Mouse (Mus musculus): ENCODE measurements at regions not wholly inside any gene's neighbourhood (a gene's known extent, or its start where the extent isn't known, plus 50 kb on each side); places are given as distances from the start of the nearest gene placed in this dataset.
A peak's percentile ranks its signal among the peaks of the same experiment; 100 is the strongest.

GRCm38 (mm10) chr14:24616306-24617125 is 129.6 kb downstream of the Rps24 start:
- no peak overlapping the region for H3K27ac ChIP-seq (ENCODE audit: low read depth, low read length)
- ATAC-seq (replicated peaks; ENCODE audit: insufficient number of reproducible peaks, low FRiP score, low TSS enrichment): no peak
- 66% methylated on average over 10 of the region's 10 CpGs for WGBS (ENCODE audit: insufficient replicate concordance)

GRCm38 (mm10) chr14:24617126-24617375 is 130.1 kb downstream of the Rps24 start:
- Histone ChIP-seq H3K36me3 (ENCODE audit: control insufficient read depth, insufficient read depth, low read length) (no peaks in the 10 kb centered on the region), H3K9ac (ENCODE audit: low read depth, low read length) (no peak overlapping the region), H3K4me3 (ENCODE audit: low read depth, low read length) (no peak overlapping the region), H3K27me3 (ENCODE audit: control insufficient read depth, insufficient read depth, low read length) (no peaks in the 10 kb centered on the region), H3K4me1 (ENCODE audit: control insufficient read depth, insufficient read depth, low read length) (peaks cover 14% of the 10 kb centered on the region), H3K4me2 (no peak overlapping the region), H3K9me3 (replicated peaks; ENCODE audit: control insufficient read depth, low read length) (no peaks in the 10 kb centered on the region), H3K27ac (ENCODE audit: low read depth, low read length) (no peak overlapping the region)
- no peak for ATAC-seq (replicated peaks; ENCODE audit: insufficient number of reproducible peaks, low FRiP score, low TSS enrichment)
- 61% methylated on average over 3 of the region's 3 CpGs for WGBS (ENCODE audit: insufficient replicate concordance)

More at GRCm38 (mm10) chr14:24616306-24617125, 129.6 kb downstream of the Rps24 start:
- Histone ChIP-seq H3K36me3 (ENCODE audit: control insufficient read depth, insufficient read depth, low read length) (no peaks in the 10 kb centered on the region), H3K27me3 (ENCODE audit: control insufficient read depth, insufficient read depth, low read length) (no peaks in the 10 kb centered on the region), H3K9me3 (replicated peaks; ENCODE audit: control insufficient read depth, low read length) (no peaks in the 10 kb centered on the region), H3K9ac (ENCODE audit: low read depth, low read length) (no peak overlapping the region), H3K4me2 (no peak overlapping the region), H3K4me1 (ENCODE audit: control insufficient read depth, insufficient read depth, low read length) (peaks cover 14% of the 10 kb centered on the region), H3K4me3 (ENCODE audit: low read depth, low read length) (no peak overlapping the region)

GRCm38 (mm10) chr14:24617393-24617861 is 130.5 kb downstream of the Rps24 start:
- WGBS (ENCODE audit: insufficient replicate concordance): 46% methylated on average over 10 of the region's 10 CpGs
- Histone ChIP-seq H3K4me1 (ENCODE audit: control insufficient read depth, insufficient read depth, low read length) (peaks cover 14% of the 10 kb centered on the region), H3K27ac (ENCODE audit: low read depth, low read length) (no peak overlapping the region), H3K9ac (ENCODE audit: low read depth, low read length) (no peak overlapping the region), H3K4me3 (ENCODE audit: low read depth, low read length) (no peak overlapping the region), H3K9me3 (replicated peaks; ENCODE audit: control insufficient read depth, low read length) (no peaks in the 10 kb centered on the region), H3K27me3 (ENCODE audit: control insufficient read depth, insufficient read depth, low read length) (no peaks in the 10 kb centered on the region), H3K36me3 (ENCODE audit: control insufficient read depth, insufficient read depth, low read length) (no peaks in the 10 kb centered on the region), H3K4me2 (no peak overlapping the region)
- ATAC-seq (replicated peaks; ENCODE audit: insufficient number of reproducible peaks, low FRiP score, low TSS enrichment): no peak

- Histone ChIP-seq H3K4me2 (0 out of 2 replicates have a peak overlapping the region, but pooled peaks have one; percentile 14), H3K4me3 (ENCODE audit: low read depth, low read length) (no peak overlapping the region), H3K36me3 (ENCODE audit: control insufficient read depth, insufficient read depth, low read length) (no peaks in the 10 kb centered on the region), H3K27me3 (ENCODE audit: control insufficient read depth, insufficient read depth, low read length) (no peaks in the 10 kb centered on the region), H3K9me3 (replicated peaks; ENCODE audit: control insufficient read depth, low read length) (no peaks in the 10 kb centered on the region), H3K27ac (ENCODE audit: low read depth, low read length) (no peak overlapping the region), H3K9ac (ENCODE audit: low read depth, low read length) (no peak overlapping the region), H3K4me1 (ENCODE audit: control insufficient read depth, insufficient read depth, low read length) (peaks cover 14% of the 10 kb centered on the region)
- 39% methylated on average over 15 of the region's 16 CpGs for WGBS (ENCODE audit: insufficient replicate concordance)
- ATAC-seq (replicated peaks; ENCODE audit: insufficient number of reproducible peaks, low FRiP score, low TSS enrichment): no peak
Measured at GRCm38 (mm10) chr14:24618226-24619038, 131.5 kb downstream of the Rps24 start.

- no peak for ATAC-seq (replicated peaks; ENCODE audit: insufficient number of reproducible peaks, low FRiP score, low TSS enrichment)
- no peaks in the 10 kb centered on the region for H3K27me3 ChIP-seq (ENCODE audit: control insufficient read depth, insufficient read depth, low read length)
- no peak overlapping the region for H3K9ac ChIP-seq (ENCODE audit: low read depth, low read length)
- H3K4me3 ChIP-seq (ENCODE audit: low read depth, low read length): no peak overlapping the region
- 79% methylated on average over 1 of the region's 1 CpGs for WGBS (ENCODE audit: insufficient replicate concordance)
- H3K27ac ChIP-seq (ENCODE audit: low read depth, low read length): no peak overlapping the region
- H3K4me1 ChIP-seq (ENCODE audit: control insufficient read depth, insufficient read depth, low read length): no peaks in the 10 kb centered on the region
- no peaks in the 10 kb centered on the region for H3K9me3 ChIP-seq (replicated peaks; ENCODE audit: control insufficient read depth, low read length)
- H3K4me2 ChIP-seq: no peak overlapping the region
- no peaks in the 10 kb centered on the region for H3K36me3 ChIP-seq (ENCODE audit: control insufficient read depth, insufficient read depth, low read length)
Measured at GRCm38 (mm10) chr14:24631994-24632393, 145.1 kb downstream of the Rps24 start.

- Histone ChIP-seq H3K36me3 (ENCODE audit: control insufficient read depth, insufficient read depth, low read length) (no peaks in the 10 kb centered on the region), H3K9ac (ENCODE audit: low read depth, low read length) (no peak overlapping the region), H3K27ac (ENCODE audit: low read depth, low read length) (no peak overlapping the region), H3K9me3 (replicated peaks; ENCODE audit: control insufficient read depth, low read length) (no peaks in the 10 kb centered on the region), H3K4me2 (no peak overlapping the region), H3K27me3 (ENCODE audit: control insufficient read depth, insufficient read depth, low read length) (no peaks in the 10 kb centered on the region; the same call in 1 of the 2 replicates), H3K4me1 (ENCODE audit: control insufficient read depth, insufficient read depth, low read length) (no peaks in the 10 kb centered on the region), H3K4me3 (ENCODE audit: low read depth, low read length) (no peak overlapping the region)
- no peak for ATAC-seq (replicated peaks; ENCODE audit: insufficient number of reproducible peaks, low FRiP score, low TSS enrichment)
- WGBS (ENCODE audit: insufficient replicate concordance): 59% methylated on average over 5 of the region's 5 CpGs
Measured at GRCm38 (mm10) chr14:24641853-24642252, 154.9 kb downstream of the Rps24 start.

GRCm38 (mm10) chr14:24644117-24644808 is 157.3 kb downstream of the Rps24 start:
- no peak overlapping the region for H3K27ac ChIP-seq (ENCODE audit: low read depth, low read length)
- no peak overlapping the region for H3K4me2 ChIP-seq
- no peaks in the 10 kb centered on the region; the same call in 1 of the 2 replicates for H3K27me3 ChIP-seq (ENCODE audit: control insufficient read depth, insufficient read depth, low read length)
- H3K4me3 ChIP-seq (ENCODE audit: low read depth, low read length): no peak overlapping the region
- no peaks in the 10 kb centered on the region for H3K4me1 ChIP-seq (ENCODE audit: control insufficient read depth, insufficient read depth, low read length)
- WGBS (ENCODE audit: insufficient replicate concordance): 43% methylated on average over 6 of the region's 6 CpGs
- no peaks in the 10 kb centered on the region for H3K36me3 ChIP-seq (ENCODE audit: control insufficient read depth, insufficient read depth, low read length)
- H3K9me3 ChIP-seq (replicated peaks; ENCODE audit: control insufficient read depth, low read length): no peaks in the 10 kb centered on the region
- ATAC-seq (replicated peaks; ENCODE audit: insufficient number of reproducible peaks, low FRiP score, low TSS enrichment): no peak
- H3K9ac ChIP-seq (ENCODE audit: low read depth, low read length): no peak overlapping the region

- Histone ChIP-seq H3K4me3 (ENCODE audit: low read depth, low read length) (no peak overlapping the region), H3K27me3 (ENCODE audit: control insufficient read depth, insufficient read depth, low read length) (no peaks in the 10 kb centered on the region; the same call in 1 of the 2 replicates), H3K9me3 (replicated peaks; ENCODE audit: control insufficient read depth, low read length) (no peaks in the 10 kb centered on the region), H3K4me1 (ENCODE audit: control insufficient read depth, insufficient read depth, low read length) (no peaks in the 10 kb centered on the region), H3K36me3 (ENCODE audit: control insufficient read depth, insufficient read depth, low read length) (no peaks in the 10 kb centered on the region), H3K27ac (ENCODE audit: low read depth, low read length) (no peak overlapping the region), H3K4me2 (no peak overlapping the region), H3K9ac (ENCODE audit: low read depth, low read length) (no peak overlapping the region)
- ATAC-seq (replicated peaks; ENCODE audit: insufficient number of reproducible peaks, low FRiP score, low TSS enrichment): no peak
- WGBS (ENCODE audit: insufficient replicate concordance): 83% methylated on average over 6 of the region's 6 CpGs
Measured at GRCm38 (mm10) chr14:24646239-24646848, 159.4 kb downstream of the Rps24 start.

Data from heart, embryonic 11.5 days (tissue).